Mouse (Mus musculus) small intestine, adult 2 months (tissue): ENCODE results near the gene Il1a.

Source experiments
- CTCF ChIP-seq: fragments of 200-500 bp; IDR thresholded peaks from 2 replicates; pipeline ENCODE4 v1.5.1; 2012; ENCODE audit warnings: low read depth, mild to moderate bottlenecking, control low read depth, inconsistent platforms, low read length, moderate library complexity, mixed read lengths; ENCODE audit not compliant: insufficient replicate concordance, insufficient read length; ENCODE audit errors: extremely low read depth
- POLR2A ChIP-seq: fragments of 200-500 bp; IDR thresholded peaks from 2 replicates; pipeline ENCODE4 v1.6.1; 2012; ENCODE audit warnings: low read depth, mild to moderate bottlenecking, control low read depth, inconsistent platforms, low read length, moderate library complexity

DNA sequence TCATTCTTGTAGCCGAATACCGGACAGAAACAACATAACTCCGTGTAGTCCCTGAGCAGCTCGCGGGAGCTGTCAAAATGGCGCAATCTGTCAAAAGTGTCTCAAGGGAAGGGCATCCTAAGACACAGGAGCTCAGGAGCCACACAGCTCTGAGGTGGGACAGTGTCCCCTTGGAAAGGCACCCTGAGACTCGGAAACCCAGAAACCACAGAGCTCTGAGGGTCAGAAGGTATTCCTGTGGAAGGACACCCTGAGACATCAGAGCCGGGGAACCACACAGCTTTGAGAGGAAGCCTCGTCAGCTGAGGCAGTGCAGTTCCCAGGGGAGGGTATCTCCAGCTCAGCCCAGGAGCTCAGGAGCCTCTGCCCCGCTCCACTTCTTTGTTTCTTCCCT is 12.2 kb downstream of the Il1a start:
- TF ChIP-seq CTCF (no peak), POLR2A (no peak; the same call in 1 of the 2 replicates)
